Mouse (Mus musculus) embryo, embryonic 10.5 days (tissue): ENCODE measurements at regions not wholly inside any gene's neighbourhood (a gene's known extent, or its start where the extent isn't known, plus 50 kb on each side); places are given as distances from the start of the nearest gene placed in this dataset.
A peak's percentile ranks its signal among the peaks of the same experiment; 100 is the strongest.

Experiments
- DNase-seq: peaks from one replicate; pipeline ENCODE4 v3.0.0-alpha.2; 2015; ENCODE audit warnings: low spot score

DNA sequence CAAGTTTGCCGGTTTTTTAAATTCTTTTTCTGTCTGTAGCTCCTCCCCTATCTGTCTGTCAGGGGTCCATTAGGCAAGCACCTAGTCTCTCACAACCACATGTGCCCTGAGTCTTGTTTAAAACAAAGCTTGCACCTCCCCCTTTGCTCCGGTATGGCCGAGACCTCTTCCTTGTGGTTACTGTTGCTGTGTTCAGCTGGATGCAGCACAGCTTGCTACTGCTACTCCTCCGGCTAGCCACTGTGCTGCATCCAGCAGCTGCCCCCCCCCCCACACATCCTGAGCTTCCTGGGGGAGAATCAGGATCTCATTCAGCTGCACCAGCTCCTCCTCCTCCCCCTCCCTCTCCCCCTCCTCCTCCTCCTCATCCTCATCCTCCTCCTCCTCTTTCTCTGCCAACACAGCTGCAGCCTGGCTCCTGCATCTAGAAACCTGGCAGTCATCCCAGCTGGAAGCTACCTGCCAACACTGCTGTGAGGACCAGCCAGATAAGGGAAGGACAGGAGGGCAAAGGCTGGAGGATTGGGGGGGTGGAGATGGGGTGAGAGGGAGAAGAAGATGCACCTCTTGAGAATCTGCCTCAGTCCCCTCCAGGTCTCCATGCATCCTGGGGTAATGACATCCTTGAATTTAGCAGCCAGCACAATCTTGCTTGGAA, 114.8 kb upstream of the Tmem260 start:
- DNase-seq, result peak; percentile 54

GRCm38 (mm10) chr14:48331623-48332000, 114.3 kb upstream of the Tmem260 start:
- DNase-seq, result no peak

DNA sequence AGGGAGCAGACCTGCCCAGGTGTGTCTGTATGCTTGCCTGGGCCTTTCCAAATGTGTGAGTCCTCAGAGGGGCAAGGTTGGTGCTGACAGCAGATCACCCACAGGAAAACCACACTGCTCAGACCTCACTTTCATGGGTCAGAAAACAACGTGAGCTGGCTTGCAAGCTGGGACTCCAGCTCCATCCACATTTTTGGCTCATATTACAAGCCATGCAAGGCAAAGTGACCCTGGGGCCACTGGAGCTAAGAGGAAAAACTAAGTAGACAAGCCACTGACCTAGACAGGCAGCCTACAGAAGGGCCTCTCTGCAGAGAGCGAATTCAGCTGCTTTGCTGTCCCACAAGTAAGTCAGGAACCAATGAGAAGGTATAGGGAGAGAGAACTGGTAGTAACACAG, 113.7 kb upstream of the Tmem260 start:
- DNase-seq, result peak; percentile 64

- DNase-seq, result no peak
These were observed 113.3 kb upstream of the Tmem260 start for GRCm38 (mm10) chr14:48332660-48333059.

GRCm38 (mm10) chr14:48334106-48334809, 111.7 kb upstream of the Tmem260 start:
- peak; percentile 53 for DNase-seq

GRCm38 (mm10) chr14:48339434-48339833, 106.5 kb upstream of the Tmem260 start:
- no peak for DNase-seq

- no peak for DNase-seq
These were observed 103.0 kb upstream of the Tmem260 start for GRCm38 (mm10) chr14:48342944-48343343.

DNA sequence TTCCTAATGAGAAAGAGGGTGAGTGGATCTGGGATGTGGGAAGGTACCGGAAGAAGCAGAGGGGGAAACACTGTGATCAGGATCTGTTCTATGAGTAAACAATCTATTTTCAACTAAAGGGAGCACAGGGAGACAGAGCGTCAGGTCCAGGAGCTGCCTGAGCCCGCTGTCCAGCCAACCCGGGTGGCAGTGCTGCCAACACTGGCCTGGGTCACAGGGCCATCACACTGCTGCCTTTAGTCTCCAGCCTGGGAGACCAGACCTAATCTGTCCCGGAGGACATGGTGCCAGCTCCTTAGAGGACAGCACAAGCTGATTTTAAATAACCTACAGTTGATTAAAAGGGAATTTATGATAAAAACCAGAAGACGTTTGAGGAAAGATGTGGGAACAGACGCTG, 100.0 kb upstream of the Tmem260 start:
- no peak for DNase-seq

- DNase-seq, result no peak
These were observed 96.4 kb upstream of the Tmem260 start for GRCm38 (mm10) chr14:48349392-48350044.

DNA sequence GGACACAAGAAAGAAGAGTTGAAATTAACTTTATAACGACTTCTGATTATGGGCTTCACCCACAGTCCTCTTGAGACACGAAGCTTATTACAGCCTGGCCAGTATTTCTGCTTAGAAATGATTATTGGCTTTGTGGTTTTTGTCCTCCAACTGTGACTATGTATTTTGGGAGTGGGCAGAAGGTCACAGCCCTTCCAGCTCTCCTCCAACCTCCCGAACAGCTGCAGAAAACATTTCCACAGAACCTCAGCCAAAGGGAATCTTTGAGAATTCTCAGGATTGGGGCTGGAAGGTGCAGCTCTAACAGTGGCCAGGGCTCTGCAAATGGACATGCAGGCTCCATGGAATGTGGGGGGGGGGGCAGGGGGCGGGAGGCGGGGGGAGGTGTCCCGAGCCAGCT, 94.3 kb upstream of the Tmem260 start:
- DNase-seq, result no peak

DNA sequence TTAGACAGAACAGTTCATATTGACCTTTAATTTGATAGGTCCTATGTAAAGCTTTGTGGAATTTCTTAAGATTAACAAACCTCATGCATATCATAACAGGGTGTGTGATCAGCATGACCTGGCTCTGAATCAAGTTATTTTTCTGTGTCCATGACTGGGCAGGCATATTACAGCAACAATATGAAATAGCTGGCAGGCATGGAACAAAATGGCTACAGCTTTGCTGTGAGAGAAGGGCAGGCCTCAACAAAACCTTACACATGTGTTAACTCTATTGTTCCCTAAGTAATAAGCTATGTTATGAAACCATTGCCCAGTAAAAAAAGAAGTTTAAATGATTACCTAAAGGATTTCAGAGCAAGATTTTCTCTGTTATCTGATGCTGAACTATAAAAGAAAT, 93.1 kb upstream of the Tmem260 start:
- DNase-seq, result no peak

- no peak for DNase-seq
These were observed 91.7 kb upstream of the Tmem260 start for GRCm38 (mm10) chr14:48354176-48354575.

DNA sequence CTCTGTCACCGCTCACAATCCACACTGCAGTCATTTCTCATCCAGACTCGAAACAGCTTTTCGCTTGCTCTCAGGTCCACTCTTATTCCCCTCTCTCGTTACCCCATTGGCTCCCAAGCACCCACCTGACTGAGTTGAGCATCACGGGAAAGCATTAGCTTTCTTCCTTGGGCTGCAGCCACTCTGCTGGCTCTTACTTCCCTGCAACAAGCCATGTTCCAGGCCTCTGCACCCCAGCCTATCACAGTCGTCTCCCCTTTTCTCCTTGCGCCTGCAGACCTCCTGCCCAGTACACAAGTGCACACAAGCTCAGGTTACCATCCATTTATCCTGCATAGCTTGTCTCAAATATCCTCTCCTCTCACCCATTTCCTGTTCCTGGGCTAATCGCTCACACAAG, 88.5 kb upstream of the Tmem260 start:
- no peak for DNase-seq

- DNase-seq, result peak; percentile 80
These were observed 87.3 kb upstream of the Tmem260 start for GRCm38 (mm10) chr14:48358487-48359159.

GRCm38 (mm10) chr14:48361820-48362219, 84.1 kb upstream of the Tmem260 start:
- DNase-seq, result no peak

GRCm38 (mm10) chr14:48367006-48367405, 78.9 kb upstream of the Tmem260 start:
- peak; percentile 90 for DNase-seq

DNA sequence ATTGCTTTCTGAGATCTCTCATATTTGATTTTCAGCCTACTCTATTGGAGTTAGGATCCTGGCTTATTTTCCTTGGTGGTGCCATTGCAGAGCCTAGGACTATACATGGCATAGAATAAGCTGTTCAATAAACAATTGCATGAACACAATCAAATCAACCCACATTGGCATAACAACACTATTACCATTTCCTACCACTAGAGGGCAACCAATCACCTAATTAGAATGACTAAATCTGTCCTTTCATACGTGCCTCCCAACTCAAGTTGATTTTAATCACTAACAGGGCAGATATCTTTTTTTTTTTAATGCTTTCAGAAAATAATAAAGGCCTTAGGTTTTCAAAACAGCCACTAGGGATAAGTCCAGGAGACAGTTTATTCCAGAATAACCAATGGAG, 75.6 kb upstream of the Tmem260 start:
- peak; percentile 87 for DNase-seq

DNA sequence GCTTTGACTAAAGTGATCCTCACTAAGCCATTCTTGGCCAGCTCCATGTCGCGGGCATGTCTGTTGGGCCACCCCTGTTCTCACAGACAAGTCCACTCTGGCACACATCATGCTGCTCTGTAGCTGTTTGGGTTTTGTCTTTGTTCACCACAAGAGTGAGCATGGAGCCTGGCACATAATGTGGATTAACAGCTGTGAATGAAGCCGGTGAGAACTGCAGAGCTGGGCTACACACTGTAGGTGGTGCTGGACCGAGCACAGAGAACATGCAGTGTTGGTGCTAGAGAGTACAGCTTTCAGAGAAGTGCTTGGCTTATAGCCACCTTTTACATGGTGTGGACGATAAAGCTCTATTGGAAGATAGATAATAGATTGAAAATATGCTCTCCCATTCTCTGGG, 74.2 kb upstream of the Tmem260 start:
- peak; percentile 66 for DNase-seq

DNA sequence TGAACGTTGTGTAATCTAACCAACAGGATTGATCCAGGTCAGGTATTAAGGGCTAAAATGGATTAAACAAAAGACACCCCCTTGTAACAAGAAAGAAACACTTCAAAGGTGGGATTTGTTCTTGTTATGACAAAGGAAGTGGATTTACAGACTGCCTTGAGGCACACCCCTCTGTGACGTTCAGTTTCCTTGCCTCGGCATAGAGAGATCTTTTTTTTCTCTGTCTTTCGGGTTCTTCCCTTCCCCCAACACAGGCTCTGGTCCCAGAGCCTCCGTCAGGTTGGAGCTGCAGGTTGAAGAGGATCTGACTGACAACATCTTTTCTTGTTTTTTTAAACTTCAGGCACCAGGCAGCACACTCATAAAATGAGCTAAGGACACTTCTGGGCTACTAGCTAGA, 69.8 kb upstream of the Tmem260 start:
- no peak for DNase-seq
